Mouse (Mus musculus) forebrain, embryonic 13.5 days (tissue): Measurements from ENCODE around the gene Gm7544. TPM values are rescaled to one million over a fixed set of nuclear protein-coding genes. Genes with fewer than 3 reads are reported as not detected.

Experiments
- ATAC-seq: fragments of 200-750 bp; cut with Nextera tagmentation; 2 replicates; pipeline ENCODE4 v1.8.0; 2017
- H3K27ac ChIP-seq: fragments of 300-500 bp; sonication (generic); 2 replicates; pipeline ENCODE4 v1.5.1; 2015; ENCODE audit warnings: inconsistent platforms, mild to moderate bottlenecking, moderate library complexity
- H3K27me3 ChIP-seq: fragments of 300-500 bp; sonication (generic); 2 replicates; pipeline ENCODE4 v1.6.1; 2015; ENCODE audit warnings: mild to moderate bottlenecking, inconsistent platforms
- H3K36me3 ChIP-seq: fragments of 300-500 bp; sonication (generic); 2 replicates; pipeline ENCODE4 v1.6.1; 2015; ENCODE audit warnings: mild to moderate bottlenecking, inconsistent platforms; ENCODE audit not compliant: poor library complexity, severe bottlenecking
- H3K4me1 ChIP-seq: fragments of 300-500 bp; sonication (generic); 2 replicates; pipeline ENCODE4 v1.6.1; 2015; ENCODE audit warnings: inconsistent platforms
- H3K4me2 ChIP-seq: fragments of 300-500 bp; sonication (generic); 2 replicates; pipeline ENCODE4 v1.6.1; 2015; ENCODE audit warnings: inconsistent platforms, mild to moderate bottlenecking, moderate library complexity
- H3K4me3 ChIP-seq: fragments of 300-500 bp; sonication (generic); 2 replicates; pipeline ENCODE4 v1.5.1; 2015; ENCODE audit warnings: mild to moderate bottlenecking, inconsistent platforms
- H3K9ac ChIP-seq: fragments of 300-500 bp; sonication (generic); 2 replicates; pipeline ENCODE4 v1.6.1; 2015; ENCODE audit warnings: mild to moderate bottlenecking, inconsistent platforms
- H3K9me3 ChIP-seq: fragments of 300-500 bp; sonication (generic); replicated peaks from 2 replicates; pipeline ENCODE4 v1.6.1; 2016; ENCODE audit warnings: inconsistent platforms
- WGBS: fragments of 180-500 bp; shearing (Covaris S2); methylation state at CpG from one replicate; pipeline ENCODE4 v1.1.7; 2015; 5-methylcytosine and 5-hydroxymethylcytosine counted together
- polyA plus RNA-seq: library from polyadenylated mRNA; unstranded; fragments of >200 nt; fragmentation: Nextera tagmentation; extraction: Ambion mirVana; gene quantifications from 2 replicates; pipeline ENCODE4 v1.2.1, GENCODE M21; 2015

The Gm7544 gene
- polyA plus RNA-seq, 1 experiment from 2014 or later: not detected

DNA sequence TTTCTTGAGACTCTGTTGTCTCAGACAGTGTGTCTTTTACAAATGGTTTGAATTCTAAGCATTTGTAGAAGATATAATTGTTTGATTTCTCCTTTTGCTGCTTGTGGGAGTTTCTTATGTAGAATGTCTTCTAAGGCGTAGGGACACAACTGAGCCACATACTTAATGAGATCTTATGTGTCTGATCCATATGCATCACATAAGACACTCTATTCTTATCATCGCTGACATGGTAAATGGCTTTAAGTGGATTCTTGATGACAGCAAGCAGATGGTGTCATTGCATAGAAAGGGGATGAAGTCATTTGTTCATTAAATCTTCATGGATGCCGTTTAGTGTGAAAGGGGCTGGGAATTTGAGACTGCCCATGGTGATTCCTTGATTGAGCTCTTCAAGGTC, 49.9 kb downstream of the Gm7544 start:
- Histone ChIP-seq H3K27ac (no peak overlapping the region), H3K4me3 (no peak overlapping the region), H3K9ac (no peak overlapping the region), H3K4me1 (peaks cover 6% of the 10 kb centered on the region; the same call in 1 of the 2 replicates), H3K4me2 (no peak overlapping the region), H3K27me3 (no peaks in the 10 kb centered on the region), H3K36me3 (peaks cover 17% of the 10 kb centered on the region; the same call in 1 of the 2 replicates), H3K9me3 (no peaks in the 10 kb centered on the region)
- peak; percentile 35; the same call in 1 of the 2 replicates for ATAC-seq
- WGBS: 51% methylated on average over 3 of the region's 3 CpGs

Other genes starting within 250 kb of the Gm7544 start
- gene Mff, start 231.1 kb downstream of the Gm7544 start, polyA plus RNA-seq: 336 and 349 TPM in 2 replicates
- gene Tm4sf20, start 187.6 kb downstream of the Gm7544 start, polyA plus RNA-seq: 0.20 and 0.36 TPM in 2 replicates
- gene Gm47791, start 184.8 kb downstream of the Gm7544 start, polyA plus RNA-seq: not detected in 2 replicates
- gene Agfg1, start 116.5 kb downstream of the Gm7544 start, polyA plus RNA-seq: 28.6 and 31.7 TPM in 2 replicates
- gene A030005L19Rik, start 42.7 kb downstream of the Gm7544 start, polyA plus RNA-seq: not detected in 2 replicates
- gene A030014E15Rik, start 31.1 kb downstream of the Gm7544 start, polyA plus RNA-seq: not detected in 2 replicates
- not detected in 2 replicates for gene Gm6217, start 24.6 kb downstream of the Gm7544 start, polyA plus RNA-seq
- not detected in 2 replicates for gene A030003K21Rik, start 12.6 kb downstream of the Gm7544 start, polyA plus RNA-seq
- not detected in 2 replicates for gene Gm47955, start 4.3 kb upstream of the Gm7544 start, polyA plus RNA-seq
- gene Gm47959, start 44.5 kb upstream of the Gm7544 start, polyA plus RNA-seq: not detected in 2 replicates
- gene Slc19a3, start 82.4 kb upstream of the Gm7544 start, polyA plus RNA-seq: 0.35 and 0.59 TPM in 2 replicates
- not detected in 2 replicates for gene Krtap28-10, start 86.5 kb upstream of the Gm7544 start, polyA plus RNA-seq
- not detected in 2 replicates for gene Gm47969, start 88.9 kb upstream of the Gm7544 start, polyA plus RNA-seq
- not detected in 2 replicates for gene A030005K14Rik, start 103.4 kb upstream of the Gm7544 start, polyA plus RNA-seq
- gene Krtap28-13, start 104.9 kb upstream of the Gm7544 start, polyA plus RNA-seq: not detected in 2 replicates
- not detected in 2 replicates for gene Ccl20, start 160.8 kb upstream of the Gm7544 start, polyA plus RNA-seq
- 0.54 and 0.89 TPM in 2 replicates for gene Daw1, start 203.7 kb upstream of the Gm7544 start, polyA plus RNA-seq